Mouse (Mus musculus): Measurements from ENCODE around the gene Iglon5. TPM values are rescaled to one million over a fixed set of nuclear protein-coding genes. Genes with fewer than 3 reads are reported as not detected.

The Iglon5 gene
- 10 to 100 TPM; 21.4 to 23.8 (median 22.9) TPM for total RNA-seq (2022)

- no peak for DNase-seq (ENCODE audit: low spot score in 2 of 2)
These were observed at the start of gene Iglon5 for GRCm38 (mm10) chr7:43489631-43490125. Gene Iglon5 (minus strand): TSS chr7:43490075.

GRCm38 (mm10) chr7:43538524-43538923 is 48.6 kb upstream of the Iglon5 start:
- DNase-seq (ENCODE audit: low spot score in 2 of 2) = no peak

- no peak for DNase-seq (ENCODE audit: low spot score in 2 of 2)
These were observed 43.1 kb upstream of the Iglon5 start for GRCm38 (mm10) chr7:43532936-43533505.

- DNase-seq (ENCODE audit: low spot score in 2 of 2) = no peak
These were observed 40.4 kb upstream of the Iglon5 start for GRCm38 (mm10) chr7:43530216-43530785.

- DNase-seq (ENCODE audit: low spot score in 2 of 2) = no peak
These were observed 35.4 kb upstream of the Iglon5 start for GRCm38 (mm10) chr7:43525313-43525712.

GRCm38 (mm10) chr7:43522776-43523175 is 32.9 kb upstream of the Iglon5 start:
- no peak for DNase-seq (ENCODE audit: low spot score in 2 of 2)

GRCm38 (mm10) chr7:43518341-43518740 is 28.5 kb upstream of the Iglon5 start:
- DNase-seq (ENCODE audit: low spot score in 2 of 2) = no peak

- no peak for DNase-seq (ENCODE audit: low spot score in 2 of 2)
These were observed 25.2 kb upstream of the Iglon5 start for GRCm38 (mm10) chr7:43515076-43515475.

GRCm38 (mm10) chr7:43512519-43512918 is 22.6 kb upstream of the Iglon5 start:
- no peak for DNase-seq (ENCODE audit: low spot score in 2 of 2)

- DNase-seq (ENCODE audit: low spot score in 2 of 2) = no peak
These were observed 22.0 kb upstream of the Iglon5 start for GRCm38 (mm10) chr7:43511707-43512478.

- DNase-seq (ENCODE audit: low spot score in 2 of 2) = peak in 1 of 2 experiments; percentile 67
These were observed 5.6 kb upstream of the Iglon5 start for GRCm38 (mm10) chr7:43495343-43496021.

GRCm38 (mm10) chr7:43490861-43491260 is 986 bp upstream of the Iglon5 start:
- no peak for DNase-seq (ENCODE audit: low spot score in 2 of 2)

- peak; percentile 64 to 73 for DNase-seq (ENCODE audit: low spot score in 2 of 2)
These were observed 308 bp upstream of the Iglon5 start for GRCm38 (mm10) chr7:43490182-43490584.

- no peak for DNase-seq (ENCODE audit: low spot score in 2 of 2)
These were observed 1.2 kb downstream of the Iglon5 start for GRCm38 (mm10) chr7:43488646-43489045.

GRCm38 (mm10) chr7:43483236-43483635 is 6.6 kb downstream of the Iglon5 start:
- DNase-seq (ENCODE audit: low spot score in 2 of 2) = no peak

GRCm38 (mm10) chr7:43482090-43482716 is 7.7 kb downstream of the Iglon5 start:
- DNase-seq (ENCODE audit: low spot score in 2 of 2) = no peak

GRCm38 (mm10) chr7:43481191-43481590 is 8.7 kb downstream of the Iglon5 start:
- peak in 1 of 2 experiments; percentile 38 for DNase-seq (ENCODE audit: low spot score in 2 of 2)

GRCm38 (mm10) chr7:43476376-43476775 is 13.5 kb downstream of the Iglon5 start:
- DNase-seq (ENCODE audit: low spot score in 2 of 2) = no peak

- no peak for DNase-seq (ENCODE audit: low spot score in 2 of 2)
These were observed 14.2 kb downstream of the Iglon5 start for GRCm38 (mm10) chr7:43475706-43476105.

- peak in 1 of 2 experiments; percentile 28 for DNase-seq (ENCODE audit: low spot score in 2 of 2)
These were observed 19.5 kb downstream of the Iglon5 start for GRCm38 (mm10) chr7:43470373-43470772.

- DNase-seq (ENCODE audit: low spot score in 2 of 2) = peak in 1 of 2 experiments; percentile 69
These were observed 23.7 kb downstream of the Iglon5 start for GRCm38 (mm10) chr7:43466099-43466694.

Data from layer of hippocampus, adult 8-10 months (tissue).